Mouse (Mus musculus) layer of hippocampus, adult 8-10 months (tissue): ENCODE data around the gene Amot. TPM values are rescaled to one million over a fixed set of nuclear protein-coding genes. Genes with fewer than 3 reads are reported as not detected.

Experiments used
- total RNA-seq, 4 experiments: library from RNA; stranded (reverse); gene quantifications; 2 replicates each; pipeline ENCODE4 v1.2.4; 2022

Gene Amot
- total RNA-seq, 4 experiments from 2014 or later, result 24.1 to 31.8 (median 28.3) TPM

Other genes starting within 250 kb of the Amot start
- gene Lhfpl1, start 156.1 kb downstream of the Amot start, total RNA-seq, result 1 to 10 TPM; 1.5 to 5.1 (median 3.8) TPM